Mouse (Mus musculus): ENCODE results near the gene Gmeb1. TPM values are rescaled to one million over a fixed set of nuclear protein-coding genes. Genes with fewer than 3 reads are reported as not detected.

Gmeb1 gene
- polyA plus RNA-seq, 1 experiment: 9.0 TPM

DNA sequence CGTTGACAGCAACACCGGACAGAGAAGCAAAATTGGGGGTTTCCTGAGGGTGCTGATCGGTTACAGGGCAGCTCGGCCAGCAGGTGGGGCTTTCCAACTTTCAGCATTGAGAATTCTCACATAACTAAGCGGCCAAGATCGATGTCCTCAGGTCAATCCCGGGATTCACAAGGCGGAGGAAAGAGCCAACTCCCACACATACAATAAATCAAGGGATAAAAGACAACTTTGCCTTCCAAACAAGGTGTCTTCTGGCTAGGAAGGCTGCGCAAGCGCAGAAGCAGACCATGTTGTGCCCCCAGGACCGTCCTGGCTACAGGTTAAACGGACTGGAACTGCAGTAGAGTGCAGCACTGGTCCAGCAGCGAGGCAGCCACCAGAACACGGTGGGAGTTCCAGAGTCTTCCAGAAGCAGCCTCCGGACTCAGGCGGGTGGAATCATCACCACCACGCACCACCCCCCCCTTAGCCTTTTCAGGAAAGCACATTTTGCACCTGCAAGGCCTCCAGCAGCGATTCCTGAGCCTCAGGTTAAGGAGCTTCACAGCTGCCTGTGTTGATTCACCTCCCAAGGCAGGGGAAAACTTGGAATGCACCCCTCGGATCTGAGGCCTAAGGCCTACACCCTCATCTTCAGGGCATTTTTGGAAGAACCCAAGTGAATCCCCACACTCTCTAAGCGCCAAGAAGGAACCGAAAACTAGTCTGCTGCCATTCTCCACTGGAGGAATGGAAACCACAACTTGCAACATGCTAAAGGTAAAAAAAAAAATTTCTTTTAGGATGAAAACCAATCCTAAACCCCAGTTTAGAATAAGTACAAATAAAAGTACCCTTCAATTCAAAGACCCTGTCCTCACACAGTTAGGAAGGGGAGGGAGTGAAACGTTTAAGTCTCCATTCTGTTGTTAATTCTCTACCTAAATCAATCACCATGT, 79.4 kb downstream of the Gmeb1 start:
- no peaks in the 10 kb centered on the region for H3K9me3 ChIP-seq
- peaks cover 23% of the 10 kb centered on the region for H3K4me1 ChIP-seq
- TF ChIP-seq GATA1 (IDR thresholded peaks at IDR 0.05; ENCODE audit: borderline replicate concordance, low read length) (no peak), FLI1 (IDR thresholded peaks at IDR 0.05; ENCODE audit: low read length) (no peak)
- peaks cover 64% of the 10 kb centered on the region for H3K36me3 ChIP-seq (replicated peaks; ENCODE audit: low read length)
- no peak overlapping the region for H3K4me3 ChIP-seq (replicated peaks)
- peaks cover 3% of the 10 kb centered on the region for H3K27me3 ChIP-seq (replicated peaks)

DNA sequence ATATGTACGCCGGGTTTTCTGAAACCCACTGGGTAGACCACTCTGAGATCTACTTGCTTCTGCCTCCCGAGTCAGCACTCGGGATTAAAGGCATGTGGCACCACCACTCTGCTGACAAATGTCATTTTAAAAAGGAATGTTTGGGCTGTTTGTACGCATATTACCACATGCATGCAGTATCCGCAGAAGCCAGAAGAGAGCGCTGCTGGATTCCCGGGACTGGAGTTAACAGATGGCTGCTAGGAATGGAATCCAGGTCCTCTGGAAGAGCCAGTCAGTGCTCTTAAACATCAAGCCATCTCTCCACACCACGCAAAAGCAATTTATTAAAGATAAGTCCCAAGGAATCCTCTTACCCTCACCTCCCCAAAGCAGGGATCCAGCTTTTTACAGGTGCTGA, 80.7 kb downstream of the Gmeb1 start:
- peaks cover 54% of the 10 kb centered on the region for H3K36me3 ChIP-seq (replicated peaks; ENCODE audit: low read length)
- no peak overlapping the region for H3K4me3 ChIP-seq (replicated peaks)
- peaks cover 23% of the 10 kb centered on the region for H3K4me1 ChIP-seq
- TF ChIP-seq FLI1 (IDR thresholded peaks at IDR 0.05; ENCODE audit: low read length): no peak
- peaks cover 8% of the 10 kb centered on the region for H3K27me3 ChIP-seq (replicated peaks)
- H3K9me3 ChIP-seq: no peaks in the 10 kb centered on the region

DNA sequence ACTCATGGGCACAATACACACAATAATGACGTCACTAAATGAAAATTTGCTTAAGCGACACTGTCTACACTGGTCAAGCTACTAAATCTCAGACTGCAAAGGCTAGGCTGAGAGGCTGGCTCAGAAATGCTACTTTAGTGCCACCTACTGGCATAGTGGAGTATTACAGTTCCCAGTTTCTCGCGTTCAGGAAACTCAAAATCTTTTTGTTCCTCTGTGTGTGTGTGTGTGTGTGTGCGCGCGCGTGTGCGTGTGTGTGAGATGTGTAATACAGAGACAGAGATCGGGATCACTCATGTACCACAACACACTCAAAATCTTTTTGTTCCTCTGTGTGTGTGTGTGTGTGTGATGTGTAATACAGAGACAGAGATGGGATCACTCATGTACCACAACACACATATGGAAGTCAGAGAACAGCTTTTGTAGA, 82.8 kb downstream of the Gmeb1 start:
- TF ChIP-seq FLI1 (IDR thresholded peaks at IDR 0.05; ENCODE audit: low read length): no peak
- no peak for TF ChIP-seq GATA1 (IDR thresholded peaks at IDR 0.05; ENCODE audit: borderline replicate concordance, low read length)
- peaks cover 17% of the 10 kb centered on the region for H3K27me3 ChIP-seq (replicated peaks)
- H3K9me3 ChIP-seq: no peaks in the 10 kb centered on the region
- H3K4me3 ChIP-seq (replicated peaks): peak overlapping the region; percentile 20
- H3K4me1 ChIP-seq: peaks cover 20% of the 10 kb centered on the region
- H3K36me3 ChIP-seq (replicated peaks; ENCODE audit: low read length): peaks cover 33% of the 10 kb centered on the region

- H3K36me3 ChIP-seq (replicated peaks; ENCODE audit: low read length): peaks cover 12% of the 10 kb centered on the region
- peaks cover 32% of the 10 kb centered on the region for H3K27me3 ChIP-seq (replicated peaks)
- TF ChIP-seq FLI1 (IDR thresholded peaks at IDR 0.05; ENCODE audit: low read length) (no peak), GATA1 (IDR thresholded peaks at IDR 0.05; ENCODE audit: borderline replicate concordance, low read length) (no peak)
- H3K4me3 ChIP-seq (replicated peaks): no peak overlapping the region
- H3K9me3 ChIP-seq: no peaks in the 10 kb centered on the region
- H3K4me1 ChIP-seq: peaks cover 14% of the 10 kb centered on the region
Observed at GRCm38 (mm10) chr4:132176474-132176873, 84.9 kb downstream of the Gmeb1 start.

Other genes with a start within 250 kb of the Gmeb1 start
- gene Gm10300, start 186.9 kb downstream of the Gmeb1 start, polyA plus RNA-seq (2012; ENCODE audit: insufficient read depth, low replicate concordance): 0.23 TPM in 1 of 2 replicates, not detected in the other
- gene Epb41, start 186.3 kb downstream of the Gmeb1 start, polyA plus RNA-seq (2012; ENCODE audit: insufficient read depth, low replicate concordance): 90.5 and 122 TPM in 2 replicates
- gene Oprd1, start 117.1 kb downstream of the Gmeb1 start, polyA plus RNA-seq (2012; ENCODE audit: insufficient read depth, low replicate concordance): not detected in 2 replicates
- gene Ythdf2, start 49.3 kb downstream of the Gmeb1 start, polyA plus RNA-seq (2012; ENCODE audit: insufficient read depth, low replicate concordance): 15.8 and 21.1 TPM in 2 replicates
- 0.87 and 14.0 TPM in 2 replicates for gene Taf12, start 12.8 kb upstream of the Gmeb1 start, polyA plus RNA-seq (2012; ENCODE audit: insufficient read depth, low replicate concordance)
- gene Rab42, start 41.8 kb upstream of the Gmeb1 start, polyA plus RNA-seq (2012; ENCODE audit: insufficient read depth, low replicate concordance): not detected in 2 replicates
- gene Trnau1ap, start 67.9 kb upstream of the Gmeb1 start, polyA plus RNA-seq (2012; ENCODE audit: insufficient read depth, low replicate concordance): 20.9 and 58.9 TPM in 2 replicates
- gene Rcc1, start 92.0 kb upstream of the Gmeb1 start, polyA plus RNA-seq (2012; ENCODE audit: insufficient read depth, low replicate concordance): 1.2 and 16.4 TPM in 2 replicates
- 2.1 and 3.0 TPM in 2 replicates for gene Phactr4, start 160.9 kb upstream of the Gmeb1 start, polyA plus RNA-seq (2012; ENCODE audit: insufficient read depth, low replicate concordance)
- 2.3 and 2.7 TPM in 2 replicates for gene Med18, start 202.3 kb upstream of the Gmeb1 start, polyA plus RNA-seq (2012; ENCODE audit: insufficient read depth, low replicate concordance)
- gene Sesn2, start 248.9 kb upstream of the Gmeb1 start, polyA plus RNA-seq (2012; ENCODE audit: insufficient read depth, low replicate concordance): 23.7 and 27.2 TPM in 2 replicates

Data from megakaryocyte, embryonic 14.5 days (primary cell).